Mouse (Mus musculus): ENCODE measurements around the gene Olfml1. TPM values are rescaled to one million over a fixed set of nuclear protein-coding genes. Genes with fewer than 3 reads are reported as not detected.

The Olfml1 gene
- 5.0 and 5.5 TPM in 2 replicates for polyA plus RNA-seq (2014; fragmentation: Nextera tagmentation; extraction: Ambion mirVana)

DNA sequence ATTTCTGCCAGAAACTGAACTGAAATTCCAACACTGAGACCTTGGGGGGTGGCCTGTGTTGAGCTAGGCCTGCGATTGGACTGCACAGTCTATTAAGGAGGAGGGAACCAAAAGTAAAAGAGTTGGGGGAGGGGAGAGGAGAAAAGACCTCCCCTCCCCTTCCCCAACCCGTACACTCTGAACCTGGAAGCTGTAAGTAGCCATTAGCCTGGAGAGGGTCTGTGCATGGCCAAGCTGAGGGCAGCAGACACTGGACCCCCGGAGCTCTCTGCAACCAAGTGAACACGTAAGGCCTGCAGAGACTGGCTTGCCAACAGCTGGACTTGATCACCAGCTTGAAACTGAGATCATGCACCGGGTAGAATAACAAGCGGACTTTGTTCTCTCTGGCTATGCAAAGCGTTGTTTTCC lies at the start of gene Olfml1:
TSS of gene Olfml1 (plus strand) at position 186 of the 411 bp plus-strand sequence.
- no peak for DNase-seq (ENCODE audit: low spot score)
- H3K4me3 ChIP-seq (ENCODE audit: low read depth, low read length), result peak within 1 kb of the TSS; percentile 27; the same call in 1 of the 2 replicates
- no peak within 1 kb of the TSS for H3K9ac ChIP-seq (ENCODE audit: low read depth, low read length)
- H3K9me3 ChIP-seq (ENCODE audit: control insufficient read depth, low read length), result no peaks in the 10 kb centered on the region
- WGBS, result 59% methylated on average over 7 of the region's 7 CpGs
- H3K27ac ChIP-seq (ENCODE audit: low read depth, low read length), result no peak within 1 kb of the TSS; the same call in 1 of the 2 replicates
- no peaks in the 10 kb centered on the region for H3K27me3 ChIP-seq (replicated peaks; ENCODE audit: control insufficient read depth, insufficient read depth, low read length)
- H3K4me2 ChIP-seq, result peak within 1 kb of the TSS; percentile 47
- H3K4me1 ChIP-seq (replicated peaks; ENCODE audit: control insufficient read depth, insufficient read depth, low read length), result no peaks in the 10 kb centered on the region
- ATAC-seq (replicated peaks; ENCODE audit: low FRiP score), result peak; percentile 43; the same call in 1 of the 2 replicates
- H3K36me3 ChIP-seq (ENCODE audit: control insufficient read depth, insufficient read depth, low read length), result no peaks in the 10 kb centered on the region

GRCm38 (mm10) chr7:107519256-107520025 lies 47.8 kb upstream of the Olfml1 start:
- Histone ChIP-seq H3K4me1 (replicated peaks; ENCODE audit: control insufficient read depth, insufficient read depth, low read length) (no peaks in the 10 kb centered on the region), H3K9me3 (ENCODE audit: control insufficient read depth, low read length) (no peaks in the 10 kb centered on the region), H3K27ac (ENCODE audit: low read depth, low read length) (no peak overlapping the region), H3K36me3 (ENCODE audit: control insufficient read depth, insufficient read depth, low read length) (no peaks in the 10 kb centered on the region), H3K9ac (ENCODE audit: low read depth, low read length) (no peak overlapping the region), H3K4me2 (no peak overlapping the region), H3K4me3 (ENCODE audit: low read depth, low read length) (no peak overlapping the region), H3K27me3 (replicated peaks; ENCODE audit: control insufficient read depth, insufficient read depth, low read length) (no peaks in the 10 kb centered on the region)
- 82% methylated on average over 12 of the region's 12 CpGs for WGBS
- DNase-seq (ENCODE audit: low spot score) (no peak), ATAC-seq (replicated peaks; ENCODE audit: low FRiP score) (no peak)

GRCm38 (mm10) chr7:107521411-107521810 lies 45.8 kb upstream of the Olfml1 start:
- Histone ChIP-seq H3K4me2 (no peak overlapping the region), H3K4me1 (replicated peaks; ENCODE audit: control insufficient read depth, insufficient read depth, low read length) (no peaks in the 10 kb centered on the region), H3K9ac (ENCODE audit: low read depth, low read length) (no peak overlapping the region), H3K27ac (ENCODE audit: low read depth, low read length) (no peak overlapping the region), H3K9me3 (ENCODE audit: control insufficient read depth, low read length) (no peaks in the 10 kb centered on the region), H3K4me3 (ENCODE audit: low read depth, low read length) (no peak overlapping the region), H3K36me3 (ENCODE audit: control insufficient read depth, insufficient read depth, low read length) (no peaks in the 10 kb centered on the region), H3K27me3 (replicated peaks; ENCODE audit: control insufficient read depth, insufficient read depth, low read length) (no peaks in the 10 kb centered on the region)
- DNase-seq (ENCODE audit: low spot score), result no peak
- 83% methylated on average over 6 of the region's 6 CpGs for WGBS
- no peak for ATAC-seq (replicated peaks; ENCODE audit: low FRiP score)

GRCm38 (mm10) chr7:107526299-107526698 lies 40.9 kb upstream of the Olfml1 start:
- no peaks in the 10 kb centered on the region for H3K36me3 ChIP-seq (ENCODE audit: control insufficient read depth, insufficient read depth, low read length)
- 21% methylated on average over 1 of the region's 1 CpGs for WGBS
- ATAC-seq (replicated peaks; ENCODE audit: low FRiP score) (0 out of 2 replicates have a peak, but pooled peaks have one; percentile 31), DNase-seq (ENCODE audit: low spot score) (no peak)
- H3K4me3 ChIP-seq (ENCODE audit: low read depth, low read length), result no peak overlapping the region
- no peaks in the 10 kb centered on the region for H3K4me1 ChIP-seq (replicated peaks; ENCODE audit: control insufficient read depth, insufficient read depth, low read length)
- no peak overlapping the region for H3K4me2 ChIP-seq
- no peak overlapping the region for H3K9ac ChIP-seq (ENCODE audit: low read depth, low read length)
- no peaks in the 10 kb centered on the region for H3K27me3 ChIP-seq (replicated peaks; ENCODE audit: control insufficient read depth, insufficient read depth, low read length)
- no peaks in the 10 kb centered on the region for H3K9me3 ChIP-seq (ENCODE audit: control insufficient read depth, low read length)
- H3K27ac ChIP-seq (ENCODE audit: low read depth, low read length), result no peak overlapping the region

GRCm38 (mm10) chr7:107528169-107528772 lies 39.0 kb upstream of the Olfml1 start:
- Histone ChIP-seq H3K4me2 (no peak overlapping the region), H3K4me3 (ENCODE audit: low read depth, low read length) (no peak overlapping the region), H3K9me3 (ENCODE audit: control insufficient read depth, low read length) (no peaks in the 10 kb centered on the region), H3K27me3 (replicated peaks; ENCODE audit: control insufficient read depth, insufficient read depth, low read length) (no peaks in the 10 kb centered on the region), H3K9ac (ENCODE audit: low read depth, low read length) (no peak overlapping the region), H3K27ac (ENCODE audit: low read depth, low read length) (no peak overlapping the region), H3K36me3 (ENCODE audit: control insufficient read depth, insufficient read depth, low read length) (no peaks in the 10 kb centered on the region), H3K4me1 (replicated peaks; ENCODE audit: control insufficient read depth, insufficient read depth, low read length) (no peaks in the 10 kb centered on the region)
- ATAC-seq (replicated peaks; ENCODE audit: low FRiP score), result no peak
- WGBS, result 82% methylated on average over 3 of the region's 3 CpGs
- DNase-seq (ENCODE audit: low spot score), result no peak

GRCm38 (mm10) chr7:107529364-107529763 lies 37.9 kb upstream of the Olfml1 start:
- WGBS, result 73% methylated on average over 5 of the region's 5 CpGs
- DNase-seq (ENCODE audit: low spot score) (no peak), ATAC-seq (replicated peaks; ENCODE audit: low FRiP score) (no peak)
- Histone ChIP-seq H3K9ac (ENCODE audit: low read depth, low read length) (no peak overlapping the region), H3K4me1 (replicated peaks; ENCODE audit: control insufficient read depth, insufficient read depth, low read length) (no peaks in the 10 kb centered on the region), H3K4me3 (ENCODE audit: low read depth, low read length) (no peak overlapping the region), H3K27me3 (replicated peaks; ENCODE audit: control insufficient read depth, insufficient read depth, low read length) (no peaks in the 10 kb centered on the region), H3K36me3 (ENCODE audit: control insufficient read depth, insufficient read depth, low read length) (no peaks in the 10 kb centered on the region), H3K9me3 (ENCODE audit: control insufficient read depth, low read length) (no peaks in the 10 kb centered on the region), H3K27ac (ENCODE audit: low read depth, low read length) (no peak overlapping the region), H3K4me2 (no peak overlapping the region)

- no peaks in the 10 kb centered on the region for H3K27me3 ChIP-seq (replicated peaks; ENCODE audit: control insufficient read depth, insufficient read depth, low read length)
- H3K4me2 ChIP-seq, result no peak overlapping the region
- no peaks in the 10 kb centered on the region for H3K36me3 ChIP-seq (ENCODE audit: control insufficient read depth, insufficient read depth, low read length)
- H3K4me1 ChIP-seq (replicated peaks; ENCODE audit: control insufficient read depth, insufficient read depth, low read length), result no peaks in the 10 kb centered on the region
- WGBS, result 72% methylated on average over 4 of the region's 4 CpGs
- H3K27ac ChIP-seq (ENCODE audit: low read depth, low read length), result no peak overlapping the region
- no peaks in the 10 kb centered on the region for H3K9me3 ChIP-seq (ENCODE audit: control insufficient read depth, low read length)
- ATAC-seq (replicated peaks; ENCODE audit: low FRiP score) (no peak), DNase-seq (ENCODE audit: low spot score) (no peak)
- H3K4me3 ChIP-seq (ENCODE audit: low read depth, low read length), result no peak overlapping the region
- H3K9ac ChIP-seq (ENCODE audit: low read depth, low read length), result no peak overlapping the region
Measured at GRCm38 (mm10) chr7:107535311-107535710, 31.9 kb upstream of the Olfml1 start.

GRCm38 (mm10) chr7:107536516-107536915 lies 30.7 kb upstream of the Olfml1 start:
- Histone ChIP-seq H3K27ac (ENCODE audit: low read depth, low read length) (no peak overlapping the region), H3K9ac (ENCODE audit: low read depth, low read length) (no peak overlapping the region), H3K27me3 (replicated peaks; ENCODE audit: control insufficient read depth, insufficient read depth, low read length) (no peaks in the 10 kb centered on the region), H3K9me3 (ENCODE audit: control insufficient read depth, low read length) (no peaks in the 10 kb centered on the region), H3K4me1 (replicated peaks; ENCODE audit: control insufficient read depth, insufficient read depth, low read length) (no peaks in the 10 kb centered on the region), H3K4me2 (no peak overlapping the region), H3K4me3 (ENCODE audit: low read depth, low read length) (no peak overlapping the region), H3K36me3 (ENCODE audit: control insufficient read depth, insufficient read depth, low read length) (no peaks in the 10 kb centered on the region)
- WGBS, result 70% methylated on average over 6 of the region's 6 CpGs
- ATAC-seq (replicated peaks; ENCODE audit: low FRiP score) (no peak), DNase-seq (ENCODE audit: low spot score) (no peak)

DNA sequence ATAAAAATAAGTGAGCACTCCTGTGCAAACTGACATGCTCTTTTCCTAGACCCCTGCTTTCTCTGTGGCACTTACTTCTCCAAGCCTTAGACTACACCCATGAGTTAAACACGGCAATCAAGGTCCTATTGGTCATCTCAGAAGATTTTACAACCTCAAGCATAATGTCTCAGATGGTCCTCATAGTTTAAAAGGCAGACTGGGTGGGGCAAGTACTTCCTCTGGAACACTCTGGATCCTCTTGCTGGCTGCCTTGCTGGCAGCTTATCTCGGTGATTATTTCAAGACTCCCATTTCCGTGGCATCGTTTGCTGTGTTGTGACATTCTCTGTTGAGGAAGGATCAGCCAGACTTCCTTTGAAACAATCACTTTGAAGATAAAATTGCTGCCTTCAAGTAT lies 27.2 kb upstream of the Olfml1 start:
- H3K27ac ChIP-seq (ENCODE audit: low read depth, low read length), result no peak overlapping the region
- no peak overlapping the region for H3K4me3 ChIP-seq (ENCODE audit: low read depth, low read length)
- H3K27me3 ChIP-seq (replicated peaks; ENCODE audit: control insufficient read depth, insufficient read depth, low read length), result no peaks in the 10 kb centered on the region
- 16% methylated on average over 4 of the region's 4 CpGs for WGBS
- H3K4me1 ChIP-seq (replicated peaks; ENCODE audit: control insufficient read depth, insufficient read depth, low read length), result no peaks in the 10 kb centered on the region
- H3K9ac ChIP-seq (ENCODE audit: low read depth, low read length), result no peak overlapping the region
- ATAC-seq (replicated peaks; ENCODE audit: low FRiP score) (no peak), DNase-seq (ENCODE audit: low spot score) (no peak)
- H3K9me3 ChIP-seq (ENCODE audit: control insufficient read depth, low read length), result no peaks in the 10 kb centered on the region
- H3K4me2 ChIP-seq, result no peak overlapping the region
- no peaks in the 10 kb centered on the region for H3K36me3 ChIP-seq (ENCODE audit: control insufficient read depth, insufficient read depth, low read length)
